Mouse (Mus musculus): ENCODE results near the gene Cma2. TPM values are rescaled to one million over a fixed set of nuclear protein-coding genes. Genes with fewer than 3 reads are reported as not detected.
A peak's percentile ranks its signal among the peaks of the same experiment; 100 is the strongest.
"Not testable (repeated sequence)": the region's sequence is repeated elsewhere in the genome, so short reads cannot be mapped to it uniquely, and the experiment has no call there.

Gene Cma2
- total and polyA plus RNA-seq, 3 experiments, result 1.2 TPM; not detected in 2

GRCm38 (mm10) chr14:55963263-55963662, 12.5 kb downstream of the Cma2 start:
- ATAC-seq (ENCODE audit: extremely low read depth, insufficient number of reproducible peaks, low FRiP score, poor library complexity, severe bottlenecking) (no peak), DNase-seq (ENCODE audit: low spot score) (no peak)
- Histone ChIP-seq H3K27me3 (ENCODE audit: insufficient read depth, low read length) (no peaks in the 10 kb centered on the region), H3K4me3 (ENCODE audit: low read depth, low read length) (no peak overlapping the region), H3K36me3 (replicated peaks) (no peaks in the 10 kb centered on the region), H3K4me1 (ENCODE audit: insufficient read depth, low read depth, low read length) (peaks cover 28% of the 10 kb centered on the region), H3K9me3 (replicated peaks) (no peaks in the 10 kb centered on the region)
- TF ChIP-seq CTCF (IDR thresholded peaks at IDR 0.05; ENCODE audit: low read depth, low read length) (no peak), POLR2AphosphoS5 (IDR thresholded peaks at IDR 0.05; ENCODE audit: insufficient replicate concordance, low read depth, low read length) (no peak), GATA2 (IDR thresholded peaks at IDR 0.05; ENCODE audit: borderline replicate concordance, low read depth, low read length) (no peak), GATA1 (IDR thresholded peaks at IDR 0.05; ENCODE audit: borderline replicate concordance, low read length) (no peak), TAL1 (conservative IDR thresholded peaks at IDR 0.05; ENCODE audit: low read depth, low read length) (no peak)

GRCm38 (mm10) chr14:55963900-55964299, 13.1 kb downstream of the Cma2 start:
- H3K27me3 ChIP-seq (ENCODE audit: insufficient read depth, low read length); ATAC-seq (ENCODE audit: extremely low read depth, insufficient number of reproducible peaks, low FRiP score, poor library complexity, severe bottlenecking); H3K36me3 ChIP-seq (replicated peaks); H3K4me3 ChIP-seq (ENCODE audit: low read depth, low read length); DNase-seq (ENCODE audit: low spot score); H3K9me3 ChIP-seq (replicated peaks): not testable (repeated sequence)
- peaks cover 34% of the 10 kb centered on the region for H3K4me1 ChIP-seq (ENCODE audit: insufficient read depth, low read depth, low read length)

GRCm38 (mm10) chr14:55987464-55987863, 36.7 kb downstream of the Cma2 start:
- H3K9me3 ChIP-seq (replicated peaks); H3K4me3 ChIP-seq (ENCODE audit: low read depth, low read length); DNase-seq (ENCODE audit: low spot score); H3K36me3 ChIP-seq (replicated peaks); H3K27me3 ChIP-seq (ENCODE audit: insufficient read depth, low read length): not testable (repeated sequence)
- peaks cover 27% of the 10 kb centered on the region for H3K4me1 ChIP-seq (ENCODE audit: insufficient read depth, low read depth, low read length)
- peak; percentile 91 for ATAC-seq (ENCODE audit: extremely low read depth, insufficient number of reproducible peaks, low FRiP score, poor library complexity, severe bottlenecking)
- TF ChIP-seq TAL1 (conservative IDR thresholded peaks at IDR 0.05; ENCODE audit: low read depth, low read length), result peak; percentile 48

GRCm38 (mm10) chr14:56013147-56013546, 62.4 kb downstream of the Cma2 start:
- DNase-seq (ENCODE audit: low spot score) (no peak), ATAC-seq (ENCODE audit: extremely low read depth, insufficient number of reproducible peaks, low FRiP score, poor library complexity, severe bottlenecking) (no peak)
- H3K4me1 ChIP-seq (ENCODE audit: insufficient read depth, low read depth, low read length), result peaks cover 46% of the 10 kb centered on the region
- peaks cover 2% of the 10 kb centered on the region; the same call in 1 of the 2 replicates for H3K27me3 ChIP-seq (ENCODE audit: insufficient read depth, low read length)
- TF ChIP-seq GATA2 (IDR thresholded peaks at IDR 0.05; ENCODE audit: borderline replicate concordance, low read depth, low read length), result no peak
- TF ChIP-seq TAL1 (conservative IDR thresholded peaks at IDR 0.05; ENCODE audit: low read depth, low read length), result no peak
- TF ChIP-seq GATA1 (IDR thresholded peaks at IDR 0.05; ENCODE audit: borderline replicate concordance, low read length), result no peak
- no peak for TF ChIP-seq CTCF (IDR thresholded peaks at IDR 0.05; ENCODE audit: low read depth, low read length)
- TF ChIP-seq POLR2AphosphoS5 (IDR thresholded peaks at IDR 0.05; ENCODE audit: insufficient replicate concordance, low read depth, low read length), result no peak
- no peaks in the 10 kb centered on the region for H3K36me3 ChIP-seq (replicated peaks)
- no peak overlapping the region for H3K4me3 ChIP-seq (ENCODE audit: low read depth, low read length)
- no peaks in the 10 kb centered on the region for H3K9me3 ChIP-seq (replicated peaks)

- Histone ChIP-seq H3K9me3 (replicated peaks) (no peaks in the 10 kb centered on the region), H3K4me1 (ENCODE audit: insufficient read depth, low read depth, low read length) (peaks cover 53% of the 10 kb centered on the region), H3K27me3 (ENCODE audit: insufficient read depth, low read length) (no peaks in the 10 kb centered on the region), H3K4me3 (ENCODE audit: low read depth, low read length) (no peak overlapping the region), H3K36me3 (replicated peaks) (no peaks in the 10 kb centered on the region)
- peak; percentile 40 for DNase-seq (ENCODE audit: low spot score)
- TF ChIP-seq GATA2 (IDR thresholded peaks at IDR 0.05; ENCODE audit: borderline replicate concordance, low read depth, low read length), result no peak
- TF ChIP-seq TAL1 (conservative IDR thresholded peaks at IDR 0.05; ENCODE audit: low read depth, low read length), result peak; percentile 59
- peak; percentile 69; the same call in 1 of the 2 replicates for ATAC-seq (ENCODE audit: extremely low read depth, insufficient number of reproducible peaks, low FRiP score, poor library complexity, severe bottlenecking)
Observed at GRCm38 (mm10) chr14:56013924-56014323, 63.1 kb downstream of the Cma2 start.

GRCm38 (mm10) chr14:56017671-56018070, 66.9 kb downstream of the Cma2 start, which contains the start of gene Mcpt1:
Gene Mcpt1 (plus strand): TSS chr14:56017971.
- not testable (repeated sequence) for H3K9me3 ChIP-seq (replicated peaks); H3K4me3 ChIP-seq (ENCODE audit: low read depth, low read length); DNase-seq (ENCODE audit: low spot score); H3K36me3 ChIP-seq (replicated peaks); H3K27me3 ChIP-seq (ENCODE audit: insufficient read depth, low read length); ATAC-seq (ENCODE audit: extremely low read depth, insufficient number of reproducible peaks, low FRiP score, poor library complexity, severe bottlenecking)
- H3K4me1 ChIP-seq (ENCODE audit: insufficient read depth, low read depth, low read length), result peaks cover 81% of the 10 kb centered on the region

- no peaks in the 10 kb centered on the region for H3K9me3 ChIP-seq (replicated peaks)
Observed at GRCm38 (mm10) chr14:56019446-56019845, 68.7 kb downstream of the Cma2 start.

More at GRCm38 (mm10) chr14:56019446-56019845, 68.7 kb downstream of the Cma2 start:
- Histone ChIP-seq H3K4me1 (ENCODE audit: insufficient read depth, low read depth, low read length) (peaks cover 64% of the 10 kb centered on the region), H3K27me3 (ENCODE audit: insufficient read depth, low read length) (no peaks in the 10 kb centered on the region), H3K4me3 (ENCODE audit: low read depth, low read length) (no peak overlapping the region), H3K36me3 (replicated peaks) (no peaks in the 10 kb centered on the region)
- TF ChIP-seq GATA2 (IDR thresholded peaks at IDR 0.05; ENCODE audit: borderline replicate concordance, low read depth, low read length), result no peak
- no peak for TF ChIP-seq GATA1 (IDR thresholded peaks at IDR 0.05; ENCODE audit: borderline replicate concordance, low read length)
- no peak for TF ChIP-seq TAL1 (conservative IDR thresholded peaks at IDR 0.05; ENCODE audit: low read depth, low read length)
- no peak for TF ChIP-seq POLR2AphosphoS5 (IDR thresholded peaks at IDR 0.05; ENCODE audit: insufficient replicate concordance, low read depth, low read length)
- no peak for TF ChIP-seq CTCF (IDR thresholded peaks at IDR 0.05; ENCODE audit: low read depth, low read length)
- DNase-seq (ENCODE audit: low spot score), result no peak
- ATAC-seq (ENCODE audit: extremely low read depth, insufficient number of reproducible peaks, low FRiP score, poor library complexity, severe bottlenecking), result no peak
